Mouse (Mus musculus) CH12.LX (cell line): Measurements from ENCODE around the gene Ano1. TPM values are rescaled to one million over a fixed set of nuclear protein-coding genes. Genes with fewer than 3 reads are reported as not detected.

Source experiments
- DNase-seq: peaks from one replicate; pipeline ENCODE4 v3.0.0-alpha.2; 2013; ENCODE audit errors: extremely low read depth
- H3K27ac ChIP-seq: 2 replicates; pipeline ENCODE4 v1.5.1; 2012; ENCODE audit warnings: low read depth, mild to moderate bottlenecking, control low read depth, moderate library complexity; ENCODE audit not compliant: insufficient read depth
- H3K27me3 ChIP-seq: replicated peaks from 2 replicates; pipeline ENCODE3; 2012; ENCODE audit warnings: inconsistent platforms
- H3K36me3 ChIP-seq, 2 experiments: replicated peaks in 1 of 2; 2 replicates each; pipeline versions ENCODE3 to v1.6.1; 2012; ENCODE audit warnings: inconsistent platforms in 1 of 2, low read length in 1 of 2, mild to moderate bottlenecking in 1 of 2, mixed read lengths in 1 of 2, moderate library complexity in 1 of 2; ENCODE audit not compliant: control insufficient read depth in 1 of 2, insufficient read depth in 1 of 2
- H3K4me1 ChIP-seq, 2 experiments: 2 replicates each; pipeline ENCODE4 v1.6.1; 2012; ENCODE audit warnings: inconsistent platforms in 1 of 2, moderate library complexity in 1 of 2; ENCODE audit not compliant: insufficient read depth in 2 of 2, control insufficient read depth in 1 of 2
- H3K4me2 ChIP-seq: 2 replicates; pipeline ENCODE4 v1.6.1; 2012; ENCODE audit warnings: low read depth, mild to moderate bottlenecking, control low read depth; ENCODE audit not compliant: poor library complexity, insufficient read depth, severe bottlenecking
- H3K4me3 ChIP-seq, 3 experiments: fragments of 150-350 bp in 1 of 3; sonication (generic) in 1 of 3; replicated peaks in 1 of 3; 2 replicates each; pipeline versions ENCODE3 to v1.5.1; 2011 to 2012; ENCODE audit warnings: low read depth in 2 of 3, low read length in 2 of 3, mild to moderate bottlenecking in 2 of 3, moderate library complexity in 2 of 3, control low read depth in 1 of 3, improper control_type of control experiment in 1 of 3, inconsistent platforms in 1 of 3, mixed read lengths in 1 of 3; ENCODE audit not compliant: poor library complexity in 1 of 3
- H3K79me2 ChIP-seq: replicated peaks from 2 replicates; pipeline ENCODE4 v1.6.1; 2012; ENCODE audit warnings: mild to moderate bottlenecking, moderate library complexity; ENCODE audit not compliant: control insufficient read depth, poor library complexity, insufficient read depth, severe bottlenecking; ENCODE audit errors: extremely low read depth
- H3K9ac ChIP-seq: 2 replicates; pipeline ENCODE4 v1.6.1; 2012; ENCODE audit warnings: low read depth, mild to moderate bottlenecking, control low read depth, moderate library complexity; ENCODE audit not compliant: insufficient read depth
- H3K9me3 ChIP-seq: replicated peaks from 2 replicates; pipeline ENCODE3; 2012; ENCODE audit warnings: low read length, inconsistent platforms, mixed read lengths
- CHD1 ChIP-seq: IDR thresholded peaks from 2 replicates; pipeline ENCODE4 v1.6.1; 2012; ENCODE audit warnings: low read depth, low read length, improper control_type of control experiment, inconsistent platforms
- GABPA ChIP-seq: IDR thresholded peaks from 2 replicates; pipeline ENCODE4 v1.6.1; 2012; ENCODE audit warnings: low read depth, low read length, improper control_type of control experiment, inconsistent platforms; ENCODE audit not compliant: insufficient replicate concordance
- JUN ChIP-seq: IDR thresholded peaks from 2 replicates; pipeline ENCODE4 v1.6.1; 2011; ENCODE audit warnings: low read depth, mild to moderate bottlenecking, low read length, improper control_type of control experiment, moderate library complexity; ENCODE audit not compliant: insufficient read depth
- MAFK ChIP-seq: IDR thresholded peaks from 2 replicates; pipeline ENCODE4 v1.6.1; 2011; ENCODE audit warnings: low read length, improper control_type of control experiment; ENCODE audit not compliant: insufficient replicate concordance
- MAX ChIP-seq: IDR thresholded peaks from 2 replicates; pipeline ENCODE4 v1.6.1; 2011; ENCODE audit warnings: low read length, improper control_type of control experiment
- MAZ ChIP-seq: IDR thresholded peaks from 2 replicates; pipeline ENCODE4 v1.6.1; 2012; ENCODE audit warnings: low read depth, mild to moderate bottlenecking, inconsistent platforms, low read length, improper control_type of control experiment, moderate library complexity
- MYC ChIP-seq: IDR thresholded peaks from 2 replicates; pipeline ENCODE4 v1.6.1; 2011; ENCODE audit warnings: low read depth, mild to moderate bottlenecking, improper control_type of control experiment, low read length
- NELFE ChIP-seq: IDR thresholded peaks from 2 replicates; pipeline ENCODE4 v1.6.1; 2011; ENCODE audit warnings: low read depth, low read length, improper control_type of control experiment
- PAX5 ChIP-seq: IDR thresholded peaks from 2 replicates; pipeline ENCODE4 v1.6.1; 2012; ENCODE audit warnings: low read length, inconsistent platforms, mixed read lengths
- POLR2A ChIP-seq: IDR thresholded peaks from 2 replicates; pipeline ENCODE4 v1.6.1; 2011; ENCODE audit warnings: low read depth, mild to moderate bottlenecking, improper control_type of control experiment, low read length
- RCOR1 ChIP-seq: conservative IDR thresholded peaks from 2 replicates; pipeline ENCODE4 v1.6.1; 2012; ENCODE audit warnings: low read depth, mild to moderate bottlenecking, inconsistent platforms, low read length, improper control_type of control experiment
- SIN3A ChIP-seq: IDR thresholded peaks from 2 replicates; pipeline ENCODE4 v1.6.1; 2012; ENCODE audit warnings: low read length, improper control_type of control experiment, inconsistent platforms
- SMC3 ChIP-seq: IDR thresholded peaks from 2 replicates; pipeline ENCODE4 v1.6.1; 2011; ENCODE audit warnings: low read depth, low read length, improper control_type of control experiment
- TCF12 ChIP-seq: IDR thresholded peaks from 2 replicates; pipeline ENCODE4 v1.6.1; 2014; ENCODE audit warnings: low read depth, mild to moderate bottlenecking, inconsistent platforms, low read length, improper control_type of control experiment
- ZKSCAN1 ChIP-seq: IDR thresholded peaks from 2 replicates; pipeline ENCODE4 v1.6.1; 2012; ENCODE audit warnings: low read depth, inconsistent platforms, low read length, improper control_type of control experiment, borderline replicate concordance
- ZNF384 ChIP-seq: IDR thresholded peaks from 2 replicates; pipeline ENCODE4 v1.6.1; 2012; ENCODE audit warnings: low read depth, low read length, improper control_type of control experiment, inconsistent platforms
- dilution Hi-C: fragments of 300-500 bp; cut with MboI; formaldehyde crosslinking; loops from 2 replicates; pipeline ENCODE4 v1.14.3; 2020; ENCODE audit warnings: low sequenced_read_pairs; ENCODE audit not compliant: extremely low pct_unique_long_range_greater_than_20kb, extremely low pct_ligation_motif_present
- in situ Hi-C: fragments of 300-500 bp; cut with MboI; formaldehyde crosslinking; loops from 3 replicates; pipeline ENCODE4 v1.14.3; 2019; ENCODE audit warnings: low sequenced_read_pairs, low pct_ligation_motif_present, low pct_unique_long_range_greater_than_20kb, mixed read lengths
- polyA plus RNA-seq: library from polyadenylated mRNA; unstranded; fragments of >175 nt; gene quantifications from 2 replicates; pipeline ENCODE4 v1.2.1, GENCODE M21; 2012; ENCODE audit warnings: low read depth; ENCODE audit not compliant: insufficient read length
- total RNA-seq, 2 experiments: library from RNA; depleted of rRNA; stranded (reverse); fragments of 300-350 nt in 1 of 2; fragments of >200 nt in 1 of 2; gene quantifications; 2 replicates each; pipeline ENCODE4 v1.2.3; 2012 to 2014

Ano1 gene
- total and polyA plus RNA-seq, 3 experiments, result not detected

DNA sequence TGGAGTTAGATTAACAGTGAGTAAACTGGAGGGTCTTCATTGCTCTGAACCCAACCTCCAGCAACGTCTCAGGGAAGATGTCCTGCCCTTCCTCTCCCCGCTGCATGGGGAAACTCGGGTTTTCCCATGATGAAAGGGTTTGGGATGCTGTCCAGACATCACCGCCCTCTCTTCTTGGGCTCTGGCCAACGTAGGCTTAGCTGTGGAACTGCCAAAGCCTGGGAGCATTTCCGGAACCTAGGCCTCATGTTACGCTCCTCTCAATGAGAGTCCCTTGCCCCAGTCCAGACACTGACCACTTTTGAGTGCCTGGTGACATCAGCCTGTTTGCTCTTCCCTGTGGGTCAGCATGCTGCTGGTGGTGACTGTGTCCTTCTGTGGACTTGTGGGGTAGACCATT is 182.3 kb downstream of the Ano1 start:
- no peak overlapping the region for H3K9ac ChIP-seq
- H3K27me3 ChIP-seq, result peaks cover 69% of the 10 kb centered on the region
- TF ChIP-seq MAFK (no peak), SMC3 (no peak), MAZ (no peak), NELFE (no peak), RCOR1 (no peak), TCF12 (no peak), MAX (no peak), POLR2A (no peak), MYC (no peak), GABPA (no peak), ZKSCAN1 (no peak), ZNF384 (no peak), CHD1 (no peak)
- in situ Hi-C loops, result no loop called here
- no peaks in the 10 kb centered on the region for H3K36me3 ChIP-seq
- DNase-seq, result no peak
- dilution Hi-C loops, result no loop called here
- no peak overlapping the region for H3K4me3 ChIP-seq
- no peaks in the 10 kb centered on the region for H3K79me2 ChIP-seq
- no peak overlapping the region for H3K4me2 ChIP-seq
- H3K27ac ChIP-seq, result no peak overlapping the region
- H3K4me1 ChIP-seq, result 0 out of 4 replicates have a peak, but pooled peaks cover 0 to 3% of the 10 kb centered on the region in 2 experiments
- no peaks in the 10 kb centered on the region for H3K9me3 ChIP-seq

DNA sequence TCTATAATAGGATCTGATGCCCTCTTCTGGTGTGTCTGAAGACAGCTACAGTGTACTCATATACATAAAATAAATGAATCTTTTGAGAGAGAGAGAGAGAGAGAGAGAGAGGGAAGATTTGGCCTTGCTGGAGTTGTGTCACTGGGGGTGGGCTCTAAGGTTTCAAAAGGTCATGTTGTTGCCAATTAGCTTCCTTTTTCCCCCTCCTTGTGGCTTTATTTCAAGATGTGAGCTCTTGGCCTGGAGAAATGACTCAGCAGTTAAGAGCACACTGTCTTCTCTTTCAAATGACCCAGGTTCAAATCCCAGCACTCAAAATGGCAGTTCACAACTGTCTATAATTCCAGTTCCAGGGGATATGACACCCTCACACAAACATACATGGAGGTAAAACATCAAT is 183.7 kb downstream of the Ano1 start:
- TF ChIP-seq JUN (no peak), PAX5 (no peak), TCF12 (no peak), RCOR1 (no peak), SIN3A (no peak)
- TF ChIP-seq, all 38 proteins: peak for 0
- Histone ChIP-seq H3K9ac (no peak overlapping the region), H3K27ac (no peak overlapping the region), H3K36me3 (no peaks in the 10 kb centered on the region), H3K4me2 (no peak overlapping the region), H3K27me3 (peaks cover 73% of the 10 kb centered on the region), H3K79me2 (no peaks in the 10 kb centered on the region), H3K4me3 (no peak overlapping the region), H3K9me3 (no peaks in the 10 kb centered on the region), H3K4me1 (0 out of 4 replicates have a peak, but pooled peaks cover 0 to 3% of the 10 kb centered on the region in 2 experiments)
- DNase-seq, result no peak
- in situ Hi-C loops, result no loop called here
- dilution Hi-C loops, result no loop called here
